In genomic region chr2:27552620-27553287, GRCm38 (mm10) we compare ENCODE assay signal across 8 mouse cellular contexts. TPM values are rescaled to one million over a fixed set of nuclear protein-coding genes. Genes with fewer than 3 reads are reported as not detected.
DNase-seq lines count a peak whose midpoint lies in the region; ATAC-seq lines count a peak whose summit lies in the region.

No protein-coding gene starts in this region.

- H3K4me1 ChIP-seq in hindbrain, embryonic 11.5 days (replicated peaks; ENCODE audit: control insufficient read depth, insufficient read depth, low read length): no peaks in the 10 kb centered on the region
- H3K4me1 ChIP-seq in hindbrain, embryonic 12.5 days: 0 out of 2 replicates have a peak, but pooled peaks cover 2% of the 10 kb centered on the region
- H3K4me1 ChIP-seq in embryonic facial prominence, embryonic 10.5 days: peaks cover 21% of the 10 kb centered on the region
- H3K4me1 ChIP-seq in hindbrain, embryonic 15.5 days (replicated peaks): 0 out of 2 replicates have a peak, but pooled peaks cover 4% of the 10 kb centered on the region
- H3K4me1 ChIP-seq in neural tube, embryonic 11.5 days (ENCODE audit: control insufficient read depth, insufficient read depth, low read length): no peaks in the 10 kb centered on the region

- 28% methylated on average over 7 of the region's 7 CpGs for WGBS in hindbrain, embryonic 11.5 days
- WGBS in hindbrain, embryonic 12.5 days: 23% methylated on average over 7 of the region's 7 CpGs
- WGBS in embryonic facial prominence, embryonic 10.5 days: 22% methylated on average over 7 of the region's 7 CpGs
- WGBS in hindbrain, embryonic 15.5 days: 24% methylated on average over 7 of the region's 7 CpGs
- 27% methylated on average over 7 of the region's 7 CpGs for WGBS in neural tube, embryonic 11.5 days

- H3K9ac ChIP-seq in hindbrain, embryonic 11.5 days (ENCODE audit: low read depth, low read length): no peak overlapping the region
- no peak overlapping the region for H3K9ac ChIP-seq in hindbrain, embryonic 12.5 days
- no peak overlapping the region for H3K9ac ChIP-seq in hindbrain, embryonic 15.5 days
- no peak overlapping the region for H3K9ac ChIP-seq in neural tube, embryonic 11.5 days (ENCODE audit: low read length)

- peak; percentile 85 for DNase-seq in hindbrain, embryonic 11.5 days (ENCODE audit: low spot score)
- DNase-seq in adrenal gland, adult 18-20 months (ENCODE audit: low spot score in 2 of 2): peak; percentile 77 to 83
- DNase-seq in embryonic facial prominence, embryonic 10.5 days (ENCODE audit: low spot score): peak; percentile 77
- peak; percentile 66 to 73 for DNase-seq in left cerebral cortex, postnatal 36 days (ENCODE audit: low spot score in 2 of 2)
- peak; percentile 84 for DNase-seq in neural tube, embryonic 11.5 days (ENCODE audit: low spot score)
- DNase-seq in thymus, postnatal 4 days: peak; percentile 80

- H3K27me3 ChIP-seq in hindbrain, embryonic 11.5 days (ENCODE audit: control insufficient read depth, insufficient read depth, low read length): no peaks in the 10 kb centered on the region
- H3K27me3 ChIP-seq in hindbrain, embryonic 12.5 days: peaks cover 5% of the 10 kb centered on the region; the same call in 1 of the 2 replicates
- H3K27me3 ChIP-seq in embryonic facial prominence, embryonic 10.5 days (replicated peaks; ENCODE audit: low read depth, poor library complexity, severe bottlenecking): no peaks in the 10 kb centered on the region
- no peaks in the 10 kb centered on the region for H3K27me3 ChIP-seq in hindbrain, embryonic 15.5 days
- H3K27me3 ChIP-seq in neural tube, embryonic 11.5 days (ENCODE audit: control insufficient read depth, insufficient read depth, low read length): no peaks in the 10 kb centered on the region

- no peak for ATAC-seq in hindbrain, embryonic 11.5 days (ENCODE audit: low FRiP score)
- no peak for ATAC-seq in hindbrain, embryonic 12.5 days (ENCODE audit: low FRiP score)
- ATAC-seq in hindbrain, embryonic 15.5 days (ENCODE audit: low FRiP score, low read depth): 0 out of 2 replicates have a peak, but pooled peaks have one; percentile 15
- no peak for ATAC-seq in neural tube, embryonic 11.5 days (ENCODE audit: insufficient read depth, low FRiP score, low TSS enrichment)

- no peak overlapping the region for H3K4me2 ChIP-seq in hindbrain, embryonic 11.5 days (replicated peaks; ENCODE audit: low read depth, low read length)
- no peak overlapping the region for H3K4me2 ChIP-seq in hindbrain, embryonic 12.5 days (replicated peaks)
- no peak overlapping the region for H3K4me2 ChIP-seq in hindbrain, embryonic 15.5 days
- no peak overlapping the region for H3K4me2 ChIP-seq in neural tube, embryonic 11.5 days (ENCODE audit: low read depth)

- H3K27ac ChIP-seq in hindbrain, embryonic 11.5 days (ENCODE audit: low read depth, low read length): no peak overlapping the region
- no peak overlapping the region for H3K27ac ChIP-seq in hindbrain, embryonic 12.5 days
- H3K27ac ChIP-seq in embryonic facial prominence, embryonic 10.5 days (replicated peaks): no peak overlapping the region; the same call in 1 of the 2 replicates
- no peak overlapping the region for H3K27ac ChIP-seq in hindbrain, embryonic 15.5 days (replicated peaks)
- H3K27ac ChIP-seq in neural tube, embryonic 11.5 days (ENCODE audit: low read depth, low read length): no peak overlapping the region

- H3K4me3 ChIP-seq in hindbrain, embryonic 11.5 days (ENCODE audit: low read depth, low read length): no peak overlapping the region
- no peak overlapping the region for H3K4me3 ChIP-seq in hindbrain, embryonic 12.5 days
- H3K4me3 ChIP-seq in embryonic facial prominence, embryonic 10.5 days: no peak overlapping the region
- H3K4me3 ChIP-seq in hindbrain, embryonic 15.5 days: no peak overlapping the region
- H3K4me3 ChIP-seq in neural tube, embryonic 11.5 days (ENCODE audit: low read depth, low read length): no peak overlapping the region

- H3K9me3 ChIP-seq in hindbrain, embryonic 11.5 days (ENCODE audit: control insufficient read depth, low read length): no peaks in the 10 kb centered on the region
- H3K9me3 ChIP-seq in hindbrain, embryonic 12.5 days (replicated peaks): no peaks in the 10 kb centered on the region
- no peaks in the 10 kb centered on the region for H3K9me3 ChIP-seq in embryonic facial prominence, embryonic 10.5 days
- no peaks in the 10 kb centered on the region for H3K9me3 ChIP-seq in hindbrain, embryonic 15.5 days
- H3K9me3 ChIP-seq in neural tube, embryonic 11.5 days (ENCODE audit: control insufficient read depth, low read length): no peaks in the 10 kb centered on the region

- no peaks in the 10 kb centered on the region for H3K36me3 ChIP-seq in hindbrain, embryonic 11.5 days (ENCODE audit: control insufficient read depth, insufficient read depth, low read length)
- no peaks in the 10 kb centered on the region for H3K36me3 ChIP-seq in hindbrain, embryonic 12.5 days
- no peaks in the 10 kb centered on the region for H3K36me3 ChIP-seq in embryonic facial prominence, embryonic 10.5 days (replicated peaks)
- H3K36me3 ChIP-seq in hindbrain, embryonic 15.5 days: no peaks in the 10 kb centered on the region
- no peaks in the 10 kb centered on the region for H3K36me3 ChIP-seq in neural tube, embryonic 11.5 days (ENCODE audit: control insufficient read depth, insufficient read depth, low read length)

- intact Hi-C loops in left cerebral cortex, postnatal 36 days (cut with DNase I): loop anchor here (1.0 to 10.0 kb wide), 2 partner anchors 213 to 332 kb away; partner anchors contain the start of gene Col5a1

RNA-seq across cellular contexts. Expression of gene Wdr5, which starts 37.8 kb away (rescaled TPM):
- polyA plus RNA-seq in hindbrain, embryonic 11.5 days (2014; fragmentation: Nextera tagmentation; extraction: Ambion mirVana): 58.6 and 62.5 TPM in 2 replicates
- 51.4 and 55.3 TPM in 2 replicates for polyA plus RNA-seq in hindbrain, embryonic 12.5 days (2016; fragmentation: Nextera tagmentation; extraction: Ambion mirVana)
- total RNA-seq in adrenal gland, adult 18-20 months (2021): 10 to 100 TPM; 29.6 to 33.1 TPM
- polyA plus RNA-seq in embryonic facial prominence, embryonic 10.5 days (2016; fragmentation: Nextera tagmentation; extraction: Ambion mirVana): 81.5 and 86.2 TPM in 2 replicates
- 44.2 and 45.9 TPM in 2 replicates for polyA plus RNA-seq in hindbrain, embryonic 15.5 days (2015; fragmentation: Nextera tagmentation; extraction: Ambion mirVana)
- 10 to 100 TPM; 24.2 to 28.5 TPM for total RNA-seq in left cerebral cortex, postnatal 36 days (2021)
- polyA plus RNA-seq in neural tube, embryonic 11.5 days (2014; fragmentation: Nextera tagmentation; extraction: Ambion mirVana): 64.5 and 69.1 TPM in 2 replicates

RNA-seq across cellular contexts. Expression of gene Brd3, which starts 45.3 kb away (rescaled TPM):
- 160 and 161 TPM in 2 replicates for polyA plus RNA-seq in hindbrain, embryonic 11.5 days (2014; fragmentation: Nextera tagmentation; extraction: Ambion mirVana)
- 134 and 141 TPM in 2 replicates for polyA plus RNA-seq in hindbrain, embryonic 12.5 days (2016; fragmentation: Nextera tagmentation; extraction: Ambion mirVana)
- 10 to 100 TPM; 42.0 to 73.4 TPM for total RNA-seq in adrenal gland, adult 18-20 months (2021)
- 189 and 195 TPM in 2 replicates for polyA plus RNA-seq in embryonic facial prominence, embryonic 10.5 days (2016; fragmentation: Nextera tagmentation; extraction: Ambion mirVana)
- 109 and 132 TPM in 2 replicates for polyA plus RNA-seq in hindbrain, embryonic 15.5 days (2015; fragmentation: Nextera tagmentation; extraction: Ambion mirVana)
- 10 to 100 TPM; 43.0 to 56.9 TPM for total RNA-seq in left cerebral cortex, postnatal 36 days (2021)
- 198 and 204 TPM in 2 replicates for polyA plus RNA-seq in neural tube, embryonic 11.5 days (2014; fragmentation: Nextera tagmentation; extraction: Ambion mirVana)
